Mouse (Mus musculus): ENCODE data around the gene C1qbp. TPM values are rescaled to one million over a fixed set of nuclear protein-coding genes. Genes with fewer than 3 reads are reported as not detected.

C1qbp gene
- 160 and 166 TPM in 2 replicates for polyA plus RNA-seq (2015; fragmentation: Nextera tagmentation; extraction: Ambion mirVana)

- Histone ChIP-seq H3K27ac (peak within 1 kb of the TSS; percentile 57), H3K9me3 (no peaks in the 10 kb centered on the region), H3K4me2 (peak within 1 kb of the TSS; percentile 69), H3K4me1 (peaks cover 13% of the 10 kb centered on the region), H3K27me3 (replicated peaks) (no peaks in the 10 kb centered on the region), H3K4me3 (peak within 1 kb of the TSS; percentile 89), H3K36me3 (replicated peaks) (peaks cover 45% of the 10 kb centered on the region; the same call in 1 of the 2 replicates), H3K9ac (peak within 1 kb of the TSS; percentile 81)
- WGBS = under 1% methylated on average over 64 of the region's 64 CpGs
- peak; percentile 96 for ATAC-seq (replicated peaks)
Measured at GRCm38 (mm10) chr11:70982557-70983228, at the start of gene C1qbp. Gene C1qbp (minus strand): TSS chr11:70983026.

- Histone ChIP-seq H3K27me3 (replicated peaks) (no peaks in the 10 kb centered on the region), H3K4me1 (peaks cover 28% of the 10 kb centered on the region), H3K4me2 (peak overlapping the region; percentile 72), H3K9me3 (no peaks in the 10 kb centered on the region), H3K4me3 (peak overlapping the region; percentile 67), H3K27ac (peak overlapping the region; percentile 95), H3K36me3 (replicated peaks) (peaks cover 10% of the 10 kb centered on the region), H3K9ac (peak overlapping the region; percentile 76)
- WGBS = 37% methylated on average over 7 of the region's 7 CpGs
- no peak for ATAC-seq (replicated peaks)
Measured at GRCm38 (mm10) chr11:71032070-71032469, 49.2 kb upstream of the C1qbp start.

- Histone ChIP-seq H3K4me1 (peaks cover 28% of the 10 kb centered on the region), H3K27ac (no peak overlapping the region), H3K4me2 (no peak overlapping the region), H3K9ac (no peak overlapping the region), H3K9me3 (no peaks in the 10 kb centered on the region), H3K4me3 (no peak overlapping the region), H3K36me3 (replicated peaks) (peaks cover 30% of the 10 kb centered on the region), H3K27me3 (replicated peaks) (no peaks in the 10 kb centered on the region)
- no peak for ATAC-seq (replicated peaks)
- 78% methylated on average over 3 of the region's 3 CpGs for WGBS
Measured at GRCm38 (mm10) chr11:71029403-71030118, 46.7 kb upstream of the C1qbp start.

GRCm38 (mm10) chr11:71028280-71028679, 45.5 kb upstream of the C1qbp start:
- H3K9me3 ChIP-seq = no peaks in the 10 kb centered on the region

GRCm38 (mm10) chr11:71019201-71020068, 36.6 kb upstream of the C1qbp start, which contains the start of the genes Mis12 and Derl2:
Gene Mis12 (plus strand): TSS chr11:71019611.
Gene Derl2 (minus strand): TSS chr11:71019841.
- Histone ChIP-seq H3K4me1 (peaks cover 46% of the 10 kb centered on the region), H3K36me3 (replicated peaks) (0 out of 2 replicates have a peak, but pooled peaks cover 2% of the 10 kb centered on the region), H3K27me3 (replicated peaks) (no peaks in the 10 kb centered on the region), H3K27ac (peak within 1 kb of the TSS; percentile 90), H3K4me3 (peak within 1 kb of the TSS; percentile 87), H3K9me3 (no peaks in the 10 kb centered on the region), H3K9ac (peak within 1 kb of the TSS; percentile 89), H3K4me2 (peak within 1 kb of the TSS; percentile 84)
- ATAC-seq (replicated peaks) = peak; percentile 100
- WGBS = under 1% methylated on average over 71 of the region's 71 CpGs

More at GRCm38 (mm10) chr11:71028280-71028679, 45.5 kb upstream of the C1qbp start:
- H3K4me1 ChIP-seq = peaks cover 23% of the 10 kb centered on the region
- H3K27ac ChIP-seq = no peak overlapping the region
- H3K9ac ChIP-seq = no peak overlapping the region
- peaks cover 34% of the 10 kb centered on the region for H3K36me3 ChIP-seq (replicated peaks)
- ATAC-seq (replicated peaks) = no peak
- no peak overlapping the region for H3K4me3 ChIP-seq
- WGBS = 83% methylated on average over 3 of the region's 3 CpGs
- no peaks in the 10 kb centered on the region for H3K27me3 ChIP-seq (replicated peaks)
- H3K4me2 ChIP-seq = no peak overlapping the region

GRCm38 (mm10) chr11:71018416-71019200, 35.8 kb upstream of the C1qbp start:
- WGBS = 6% methylated on average over 28 of the region's 28 CpGs
- Histone ChIP-seq H3K4me3 (peak overlapping the region; percentile 87), H3K9me3 (no peaks in the 10 kb centered on the region), H3K4me1 (peaks cover 43% of the 10 kb centered on the region), H3K9ac (peak overlapping the region; percentile 89), H3K36me3 (replicated peaks) (no peaks in the 10 kb centered on the region), H3K27ac (peak overlapping the region; percentile 85), H3K4me2 (peak overlapping the region; percentile 84), H3K27me3 (replicated peaks) (no peaks in the 10 kb centered on the region)
- peak; percentile 32; the same call in 1 of the 2 replicates for ATAC-seq (replicated peaks)

- H3K4me2 ChIP-seq = peak overlapping the region; percentile 15; the same call in 1 of the 2 replicates
- H3K36me3 ChIP-seq (replicated peaks) = peaks cover 9% of the 10 kb centered on the region
Measured at GRCm38 (mm10) chr11:71017051-71017450, 34.2 kb upstream of the C1qbp start.

GRCm38 (mm10) chr11:71012743-71013142, 29.9 kb upstream of the C1qbp start:
- Histone ChIP-seq H3K9ac (no peak overlapping the region), H3K4me2 (no peak overlapping the region), H3K27me3 (replicated peaks) (no peaks in the 10 kb centered on the region), H3K4me3 (no peak overlapping the region), H3K36me3 (replicated peaks) (peaks cover 31% of the 10 kb centered on the region), H3K27ac (no peak overlapping the region), H3K4me1 (peaks cover 17% of the 10 kb centered on the region), H3K9me3 (no peaks in the 10 kb centered on the region)
- WGBS = 95% methylated on average over 7 of the region's 7 CpGs
- ATAC-seq (replicated peaks) = no peak

More at GRCm38 (mm10) chr11:71017051-71017450, 34.2 kb upstream of the C1qbp start:
- Histone ChIP-seq H3K9me3 (no peaks in the 10 kb centered on the region), H3K4me3 (no peak overlapping the region), H3K27me3 (replicated peaks) (no peaks in the 10 kb centered on the region), H3K4me1 (peaks cover 41% of the 10 kb centered on the region), H3K27ac (no peak overlapping the region), H3K9ac (no peak overlapping the region)
- 90% methylated on average over 1 of the region's 1 CpGs for WGBS
- no peak for ATAC-seq (replicated peaks)

GRCm38 (mm10) chr11:71008321-71008720, 25.5 kb upstream of the C1qbp start:
- Histone ChIP-seq H3K9ac (no peak overlapping the region), H3K36me3 (replicated peaks) (peaks cover 31% of the 10 kb centered on the region), H3K27ac (no peak overlapping the region), H3K4me2 (no peak overlapping the region), H3K27me3 (replicated peaks) (no peaks in the 10 kb centered on the region), H3K4me1 (peaks cover 8% of the 10 kb centered on the region), H3K9me3 (no peaks in the 10 kb centered on the region), H3K4me3 (no peak overlapping the region)
- WGBS = 98% methylated on average over 3 of the region's 3 CpGs
- no peak for ATAC-seq (replicated peaks)

- H3K4me3 ChIP-seq = no peak overlapping the region
- no peaks in the 10 kb centered on the region for H3K9me3 ChIP-seq
- H3K4me2 ChIP-seq = no peak overlapping the region
- no peak overlapping the region for H3K27ac ChIP-seq
- peaks cover 30% of the 10 kb centered on the region for H3K36me3 ChIP-seq (replicated peaks)
- no peak for ATAC-seq (replicated peaks)
- H3K4me1 ChIP-seq = peaks cover 13% of the 10 kb centered on the region
- 93% methylated on average over 7 of the region's 7 CpGs for WGBS
- no peak overlapping the region for H3K9ac ChIP-seq
- H3K27me3 ChIP-seq (replicated peaks) = no peaks in the 10 kb centered on the region
Measured at GRCm38 (mm10) chr11:71007831-71008230, 25.0 kb upstream of the C1qbp start.

- H3K4me2 ChIP-seq = no peak overlapping the region
- 95% methylated on average over 6 of the region's 6 CpGs for WGBS
- peaks cover 21% of the 10 kb centered on the region for H3K4me1 ChIP-seq
- no peaks in the 10 kb centered on the region for H3K9me3 ChIP-seq
- H3K36me3 ChIP-seq (replicated peaks) = peaks cover 21% of the 10 kb centered on the region; the same call in 1 of the 2 replicates
- H3K9ac ChIP-seq = no peak overlapping the region
- H3K4me3 ChIP-seq = no peak overlapping the region
- H3K27ac ChIP-seq = no peak overlapping the region
- ATAC-seq (replicated peaks) = no peak
- no peaks in the 10 kb centered on the region for H3K27me3 ChIP-seq (replicated peaks)
Measured at GRCm38 (mm10) chr11:71007026-71007425, 24.2 kb upstream of the C1qbp start.
